Mouse (Mus musculus): ENCODE data around the gene Arvcf. TPM values are rescaled to one million over a fixed set of nuclear protein-coding genes. Genes with fewer than 3 reads are reported as not detected.

Arvcf gene
- polyA plus RNA-seq (2012), result 9.6 and 15.0 TPM in 2 replicates

DNA sequence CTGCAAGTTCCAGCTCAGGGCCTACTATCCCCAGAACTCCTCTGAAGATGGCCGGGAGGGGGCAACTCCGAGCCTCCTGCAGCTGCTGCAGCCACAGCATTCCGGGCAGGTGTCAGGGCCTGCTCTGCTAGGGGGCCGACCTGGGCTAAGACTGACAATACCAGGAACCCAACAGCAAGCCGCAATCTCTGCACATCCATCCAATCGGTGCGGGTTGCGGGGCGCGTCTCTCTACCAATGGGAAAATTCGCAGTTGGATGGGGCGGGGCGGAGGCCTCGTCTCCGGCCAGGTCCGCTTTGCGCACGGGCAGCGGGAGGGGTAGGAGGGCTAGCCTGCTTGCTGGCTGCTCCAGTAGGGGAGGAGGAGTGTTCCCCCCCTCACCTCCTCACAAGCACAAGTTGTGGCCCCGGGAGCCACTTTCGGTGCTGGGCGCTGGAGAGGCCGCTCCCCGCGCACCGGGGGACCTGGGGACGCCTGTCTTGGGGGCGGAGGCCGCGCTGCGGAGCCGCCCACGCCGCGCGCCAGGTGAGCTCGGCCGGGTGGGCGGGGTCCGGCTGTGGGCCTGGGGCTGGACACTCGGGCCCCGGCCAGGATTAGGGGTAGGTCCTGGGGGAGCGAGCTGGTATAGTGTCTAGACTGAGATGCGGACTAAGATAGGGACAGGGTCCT is at the start of gene Arvcf, which contains the start of gene Tango2:
Arvcf (plus strand) TSS at position 252 of the 670 bp plus-strand sequence.
Tango2 (minus strand) TSS at position 173 of the 670 bp plus-strand sequence.

DNA sequence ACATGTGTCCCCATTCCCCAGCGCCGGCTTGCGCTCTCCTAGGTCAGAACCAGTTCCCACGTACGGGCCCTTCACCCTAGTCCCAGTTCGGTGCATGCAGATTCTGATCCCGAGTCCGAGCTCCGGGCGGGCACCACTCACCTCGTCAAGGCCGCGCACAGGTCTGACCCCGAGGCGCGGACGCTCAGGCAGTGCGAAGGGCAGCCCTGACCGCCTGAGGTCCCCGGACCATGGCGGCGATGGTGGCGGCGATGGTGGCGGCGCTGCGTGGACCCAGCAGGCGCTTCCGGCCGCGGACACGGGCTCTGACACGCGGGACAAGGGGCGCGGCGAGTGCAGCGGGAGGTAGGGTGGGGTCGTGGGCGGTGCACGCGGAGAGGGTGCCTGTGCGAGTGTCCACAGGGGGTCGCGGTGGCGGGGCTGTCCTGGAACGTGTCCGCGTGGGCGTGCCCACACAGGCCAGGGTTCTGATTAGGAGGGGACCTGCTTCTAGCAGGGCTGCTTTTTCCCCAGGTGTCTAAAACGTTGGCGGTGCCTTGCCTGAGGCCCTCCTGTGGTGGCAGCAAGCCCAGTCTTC is 78.3 kb downstream of the Arvcf start, which contains the start of gene Txnrd2:
Txnrd2 (plus strand) TSS at position 170 of the 577 bp plus-strand sequence.

DNA sequence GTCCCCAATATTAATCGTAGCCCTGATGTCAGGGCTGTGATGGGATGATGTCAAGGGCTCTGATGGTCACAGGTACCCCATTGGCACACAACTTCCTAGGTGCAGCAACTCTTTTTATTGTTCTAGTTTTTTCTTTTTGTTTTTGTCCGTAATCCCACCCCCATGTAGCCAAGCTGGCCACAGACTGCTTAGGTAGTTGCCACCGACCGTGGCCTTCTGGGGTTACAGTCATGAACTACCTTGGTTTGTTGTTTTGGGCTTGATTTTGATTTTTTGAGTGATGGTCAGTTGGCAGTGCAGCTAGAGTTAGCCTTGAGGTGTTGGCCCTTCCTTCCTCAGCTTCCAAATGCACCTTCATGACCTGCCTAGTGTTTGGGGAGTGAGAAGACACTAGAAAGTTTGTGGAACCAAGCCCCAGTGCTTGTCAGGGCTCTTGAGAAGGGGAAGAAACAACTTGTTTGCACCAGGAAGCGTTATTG is 78.9 kb downstream of the Arvcf start, which contains the start of gene Comt:
Comt (minus strand) TSS at position 51 of the 479 bp plus-strand sequence.

Other genes with a start within 250 kb of the Arvcf start
- gene Rtn4r, start 220.5 kb upstream of the Arvcf start, polyA plus RNA-seq (2012), result 17.9 and 20.1 TPM in 2 replicates
- gene Ccdc188, start 130.3 kb upstream of the Arvcf start, polyA plus RNA-seq (2012), result not detected in 2 replicates
- 98.1 and 106 TPM in 2 replicates for gene Zdhhc8, start 113.0 kb upstream of the Arvcf start, polyA plus RNA-seq (2012)
- 75.2 and 82.3 TPM in 2 replicates for gene Trmt2a, start 99.5 kb upstream of the Arvcf start, polyA plus RNA-seq (2012)
- 993 and 1,045 TPM in 2 replicates for gene Ranbp1, start 99.5 kb upstream of the Arvcf start, polyA plus RNA-seq (2012)
- not detected in 2 replicates for gene Gm49776, start 89.9 kb upstream of the Arvcf start, polyA plus RNA-seq (2012)
- gene Dgcr8, start 58.9 kb upstream of the Arvcf start, polyA plus RNA-seq (2012), result 5.6 and 7.1 TPM in 2 replicates
- 13.4 and 21.9 TPM in 2 replicates for gene Tango2, start 79 bp upstream of the Arvcf start, polyA plus RNA-seq (2012)
- gene Txnrd2, start 78.2 kb downstream of the Arvcf start, polyA plus RNA-seq (2012), result 16.9 and 21.2 TPM in 2 replicates
- 45.8 and 47.0 TPM in 2 replicates for gene Comt, start 78.7 kb downstream of the Arvcf start, polyA plus RNA-seq (2012)
- 9.5 and 11.6 TPM in 2 replicates for gene Gnb1l, start 150.5 kb downstream of the Arvcf start, polyA plus RNA-seq (2012)
- 3.4 and 3.5 TPM in 2 replicates for gene Rtl10, start 150.7 kb downstream of the Arvcf start, polyA plus RNA-seq (2012)
- gene Tbx1, start 242.5 kb downstream of the Arvcf start, polyA plus RNA-seq (2012), result 0.02 and 0.05 TPM in 2 replicates